Mouse (Mus musculus) gastrocnemius, postnatal 14 days (tissue): ENCODE results near the gene Rpl14. TPM values are rescaled to one million over a fixed set of nuclear protein-coding genes. Genes with fewer than 3 reads are reported as not detected.

ENCODE experiments used
- DNase-seq: peaks from one replicate; pipeline ENCODE4 v3.0.0; 2021; ENCODE audit warnings: mixed read lengths
- intact Hi-C: fragments of 180-260 bp; cut with DNase I; formaldehyde crosslinking; loops from one replicate; pipeline ENCODE4 v1.15.1; 2025; ENCODE audit warnings: low total_unique reads
- total RNA-seq, 2 experiments: library from RNA; stranded (reverse); gene quantifications; 2 replicates each; pipeline ENCODE4 v1.2.3; 2021

The Rpl14 gene
- total RNA-seq, 2 experiments from 2014 or later: 386 to 432 TPM

- intact Hi-C loops: loop anchor here (5.0 kb wide), 1 partner anchor 68 kb away; no protein-coding TSS in a partner anchor
- peak; percentile 22 for DNase-seq
These were observed 1.4 kb upstream of the Rpl14 start for GRCm38 (mm10) chr9:120569721-120570333.

- intact Hi-C loops: no loop called here
- no peak for DNase-seq
These were observed 914 bp upstream of the Rpl14 start for GRCm38 (mm10) chr9:120570334-120570725.

- intact Hi-C loops: no loop called here
- no peak for DNase-seq
These were observed 545 bp downstream of the Rpl14 start for GRCm38 (mm10) chr9:120571593-120572385.

- no peak for DNase-seq
- intact Hi-C loops: no loop called here
These were observed 4.8 kb downstream of the Rpl14 start for GRCm38 (mm10) chr9:120575748-120576661.

- DNase-seq: no peak
- intact Hi-C loops: no loop called here
These were observed 5.4 kb downstream of the Rpl14 start for GRCm38 (mm10) chr9:120576662-120577013.

- intact Hi-C loops: no loop called here
- peak; percentile 88 for DNase-seq
These were observed 5.9 kb downstream of the Rpl14 start for GRCm38 (mm10) chr9:120577133-120577651.

- no peak for DNase-seq
- intact Hi-C loops: no loop called here
These were observed 6.6 kb downstream of the Rpl14 start for GRCm38 (mm10) chr9:120577706-120578405.

- no peak for DNase-seq
- intact Hi-C loops: no loop called here
These were observed 7.5 kb downstream of the Rpl14 start for GRCm38 (mm10) chr9:120578701-120579100.

- intact Hi-C loops: no loop called here
- no peak for DNase-seq
These were observed 8.6 kb downstream of the Rpl14 start for GRCm38 (mm10) chr9:120579808-120580207.

GRCm38 (mm10) chr9:120581941-120582618, 10.8 kb downstream of the Rpl14 start:
- intact Hi-C loops: no loop called here
- DNase-seq: peak; percentile 28

GRCm38 (mm10) chr9:120582619-120583308, 11.5 kb downstream of the Rpl14 start:
- intact Hi-C loops: no loop called here
- peak; percentile 85 for DNase-seq

- DNase-seq: no peak
- intact Hi-C loops: no loop called here
These were observed 12.1 kb downstream of the Rpl14 start for GRCm38 (mm10) chr9:120583314-120583713.

- peak; percentile 64 for DNase-seq
- intact Hi-C loops: loop anchor here (5.0 kb wide), 2 partner anchors 84 to 154 kb away; no protein-coding TSS in a partner anchor
These were observed 15.3 kb downstream of the Rpl14 start for GRCm38 (mm10) chr9:120586546-120586945.

GRCm38 (mm10) chr9:120591490-120591889, 20.2 kb downstream of the Rpl14 start:
- intact Hi-C loops: loop anchor here (10.0 kb wide), 1 partner anchor 623 kb away; no protein-coding TSS in a partner anchor
- peak; percentile 65 for DNase-seq

GRCm38 (mm10) chr9:120593383-120594101, 22.3 kb downstream of the Rpl14 start:
- no peak for DNase-seq
- intact Hi-C loops: loop anchor here (10.0 kb wide), 1 partner anchor 621 kb away; no protein-coding TSS in a partner anchor

GRCm38 (mm10) chr9:120594839-120595238, 23.6 kb downstream of the Rpl14 start:
- intact Hi-C loops: loop anchor here (10.0 kb wide), 1 partner anchor 620 kb away; no protein-coding TSS in a partner anchor
- DNase-seq: no peak

- no peak for DNase-seq
- intact Hi-C loops: loop anchor here (10.0 kb wide), 1 partner anchor 619 kb away; no protein-coding TSS in a partner anchor
These were observed 24.1 kb downstream of the Rpl14 start for GRCm38 (mm10) chr9:120595306-120595705.
